Mouse (Mus musculus) monocyte, adult 59 days (primary cell): ENCODE measurements around the gene Olfr51. TPM values are rescaled to one million over a fixed set of nuclear protein-coding genes. Genes with fewer than 3 reads are reported as not detected.

Source experiments
- total RNA-seq, 2 experiments: library from RNA; stranded (reverse); gene quantifications; one replicate each; pipeline ENCODE4 v1.2.4; 2023

Gene Olfr51
- not detected for total RNA-seq

GRCm38 (mm10) chr11:51003296-51003695, at the start of gene Olfr51:
Gene Olfr51, plus strand, starts transcription at chr11:51003596.

GRCm38 (mm10) chr11:50953665-50954064, 49.7 kb upstream of the Olfr51 start, which contains the start of gene Prop1:
Gene Prop1, minus strand, starts transcription at chr11:50953765.

GRCm38 (mm10) chr11:50966230-50966629, 37.2 kb upstream of the Olfr51 start, which contains the start of gene Olfr1378:
Gene Olfr1378, plus strand, starts transcription at chr11:50966530.

GRCm38 (mm10) chr11:50981667-50982066, 21.7 kb upstream of the Olfr51 start, which contains the start of gene Olfr1377:
Gene Olfr1377, plus strand, starts transcription at chr11:50981967.

GRCm38 (mm10) chr11:51013936-51014335, 10.5 kb downstream of the Olfr51 start, which contains the start of gene Olfr54:
Gene Olfr54, plus strand, starts transcription at chr11:51014236.

GRCm38 (mm10) chr11:51047809-51048208, 44.4 kb downstream of the Olfr51 start, which contains the start of gene Olfr1375:
Gene Olfr1375, plus strand, starts transcription at chr11:51048109.

GRCm38 (mm10) chr11:51059151-51059571, 55.8 kb downstream of the Olfr51 start, which contains the start of gene Zfp354a:
Gene Zfp354a, plus strand, starts transcription at chr11:51059257.

Other genes with a start within 250 kb of the Olfr51 start
- gene Zfp354c, start 175.9 kb upstream of the Olfr51 start, total RNA-seq: under 1 TPM; 0.50 to 0.88 TPM
- gene Zfp879, start 162.0 kb upstream of the Olfr51 start, total RNA-seq: not detected
- not detected for gene Grm6, start 152.9 kb upstream of the Olfr51 start, total RNA-seq
- gene Zfp454, start 115.9 kb upstream of the Olfr51 start, total RNA-seq: not detected
- gene Zfp2, start 87.4 kb upstream of the Olfr51 start, total RNA-seq: under 1 TPM; 0.50 to 0.52 TPM
- gene Zfp354b, start 72.0 kb upstream of the Olfr51 start, total RNA-seq: not detected
- not detected for gene 4933414I15Rik, start 59.8 kb upstream of the Olfr51 start, total RNA-seq
- not detected for gene Prop1, start 49.8 kb upstream of the Olfr51 start, total RNA-seq
- not detected for gene Olfr1378, start 37.1 kb upstream of the Olfr51 start, total RNA-seq
- gene Olfr1377, start 21.6 kb upstream of the Olfr51 start, total RNA-seq: not detected
- not detected for gene Olfr54, start 10.6 kb downstream of the Olfr51 start, total RNA-seq
- gene Olfr1375, start 44.5 kb downstream of the Olfr51 start, total RNA-seq: not detected
- gene Zfp354a, start 55.7 kb downstream of the Olfr51 start, total RNA-seq: not detected
- gene Gm12569, start 216.9 kb downstream of the Olfr51 start, total RNA-seq: not detected